Comparison of ENCODE assay signal across 7 mouse cellular contexts in genomic region chr11:46275302-46275701, GRCm38 (mm10). TPM values are rescaled to one million over a fixed set of nuclear protein-coding genes. Genes with fewer than 3 reads are reported as not detected.
DNase-seq lines count a peak whose midpoint lies in the region; ATAC-seq lines count a peak whose summit lies in the region.

No protein-coding gene starts in this region.

- peak; percentile 66 for DNase-seq in adipocyte (ENCODE audit: low spot score)
- peak; percentile 59 to 77 for DNase-seq in cerebellum, postnatal 4 days (ENCODE audit: low spot score in 2 of 2)
- DNase-seq in gastrocnemius, adult 8-10 months (ENCODE audit: low spot score in 2 of 2): peak; percentile 24 to 41
- peak; percentile 59 to 75 for DNase-seq in left cerebral cortex, postnatal 36 days (ENCODE audit: low spot score in 2 of 2)
- DNase-seq in skeletal muscle tissue, adult 2 months (ENCODE audit: low read depth, low spot score): peak; percentile 38

- 5% methylated on average over 6 of the region's 6 CpGs for WGBS in intestine, embryonic 15.5 days
- 10% methylated on average over 6 of the region's 6 CpGs for WGBS in midbrain, embryonic 13.5 days

- no peaks in the 10 kb centered on the region for H3K27me3 ChIP-seq in intestine, embryonic 15.5 days (replicated peaks)
- no peaks in the 10 kb centered on the region for H3K27me3 ChIP-seq in midbrain, embryonic 13.5 days

- no peak overlapping the region for H3K27ac ChIP-seq in intestine, embryonic 15.5 days
- 0 out of 2 replicates have a peak overlapping the region, but pooled peaks have one; percentile 36 for H3K27ac ChIP-seq in midbrain, embryonic 13.5 days

- no peak overlapping the region for H3K4me2 ChIP-seq in intestine, embryonic 15.5 days (replicated peaks)
- no peak overlapping the region for H3K4me2 ChIP-seq in midbrain, embryonic 13.5 days (replicated peaks)

- no peak overlapping the region for H3K9ac ChIP-seq in intestine, embryonic 15.5 days
- no peak overlapping the region for H3K9ac ChIP-seq in midbrain, embryonic 13.5 days (replicated peaks)

- H3K4me3 ChIP-seq in intestine, embryonic 15.5 days (replicated peaks): no peak overlapping the region
- no peak overlapping the region for H3K4me3 ChIP-seq in midbrain, embryonic 13.5 days (replicated peaks)

- intact Hi-C loops in left cerebral cortex, postnatal 36 days (cut with DNase I): loop anchor here (5.0 kb wide), 1 partner anchor 37 kb away; the partner anchor contains the start of gene Cyfip2

- no peaks in the 10 kb centered on the region for H3K9me3 ChIP-seq in intestine, embryonic 15.5 days
- H3K9me3 ChIP-seq in midbrain, embryonic 13.5 days: no peaks in the 10 kb centered on the region

- H3K4me1 ChIP-seq in intestine, embryonic 15.5 days (replicated peaks): no peaks in the 10 kb centered on the region
- H3K4me1 ChIP-seq in midbrain, embryonic 13.5 days (replicated peaks): no peaks in the 10 kb centered on the region

- peak; percentile 88 for ATAC-seq in intestine, embryonic 15.5 days
- peak; percentile 84 for ATAC-seq in midbrain, embryonic 13.5 days

- no peaks in the 10 kb centered on the region for H3K36me3 ChIP-seq in intestine, embryonic 15.5 days
- H3K36me3 ChIP-seq in midbrain, embryonic 13.5 days: peaks cover 82% of the 10 kb centered on the region

RNA-seq across cellular contexts. Expression of gene Cyfip2, which starts 37.4 kb away (rescaled TPM):
- total RNA-seq in gastrocnemius, adult 8-10 months (2022): 10 to 100 TPM in 2 of 4 experiments, 1 to 10 TPM in 2; 7.8 to 14.7 (median 10.2) TPM
- 7.5 and 7.8 TPM in 2 replicates for polyA plus RNA-seq in intestine, embryonic 15.5 days (2015; fragmentation: Nextera tagmentation; extraction: Ambion mirVana)
- 100 to 1,000 TPM; 562 to 605 TPM for total RNA-seq in left cerebral cortex, postnatal 36 days (2021)
- polyA plus RNA-seq in midbrain, embryonic 13.5 days (2015; fragmentation: Nextera tagmentation; extraction: Ambion mirVana): 75.5 and 80.8 TPM in 2 replicates

RNA-seq across cellular contexts. Expression of gene Fndc9, which starts 40.0 kb away (rescaled TPM):
- not detected for total RNA-seq in gastrocnemius, adult 8-10 months (2022)
- polyA plus RNA-seq in intestine, embryonic 15.5 days (2015; fragmentation: Nextera tagmentation; extraction: Ambion mirVana): 0.16 TPM in 1 of 2 replicates, not detected in the other
- 1 to 10 TPM; 3.3 to 4.5 TPM for total RNA-seq in left cerebral cortex, postnatal 36 days (2021)
- 4.6 and 5.9 TPM in 2 replicates for polyA plus RNA-seq in midbrain, embryonic 13.5 days (2015; fragmentation: Nextera tagmentation; extraction: Ambion mirVana)

Comparison
In these comparisons a context has a peak if more than half of its experiments do, and no peak if none do; other contexts are left out.
1. RNA of gene Cyfip2, which starts 37.4 kb away (total RNA-seq): 562 to 605 TPM in left cerebral cortex, postnatal 36 days; 7.8 to 14.7 TPM in gastrocnemius, adult 8-10 months; every median in the first group is over 10 times any median in the second.
2. RNA of gene Fndc9, which starts 40.0 kb away (total RNA-seq): 3.3 to 4.5 TPM in left cerebral cortex, postnatal 36 days; not detected in gastrocnemius, adult 8-10 months; every median in the first group is over 4 times any median in the second.
3. Peak in every context shown above with its lines, with median percentiles within 50 percentile points of each other: DNase-seq.